In the genomic region with DNA sequence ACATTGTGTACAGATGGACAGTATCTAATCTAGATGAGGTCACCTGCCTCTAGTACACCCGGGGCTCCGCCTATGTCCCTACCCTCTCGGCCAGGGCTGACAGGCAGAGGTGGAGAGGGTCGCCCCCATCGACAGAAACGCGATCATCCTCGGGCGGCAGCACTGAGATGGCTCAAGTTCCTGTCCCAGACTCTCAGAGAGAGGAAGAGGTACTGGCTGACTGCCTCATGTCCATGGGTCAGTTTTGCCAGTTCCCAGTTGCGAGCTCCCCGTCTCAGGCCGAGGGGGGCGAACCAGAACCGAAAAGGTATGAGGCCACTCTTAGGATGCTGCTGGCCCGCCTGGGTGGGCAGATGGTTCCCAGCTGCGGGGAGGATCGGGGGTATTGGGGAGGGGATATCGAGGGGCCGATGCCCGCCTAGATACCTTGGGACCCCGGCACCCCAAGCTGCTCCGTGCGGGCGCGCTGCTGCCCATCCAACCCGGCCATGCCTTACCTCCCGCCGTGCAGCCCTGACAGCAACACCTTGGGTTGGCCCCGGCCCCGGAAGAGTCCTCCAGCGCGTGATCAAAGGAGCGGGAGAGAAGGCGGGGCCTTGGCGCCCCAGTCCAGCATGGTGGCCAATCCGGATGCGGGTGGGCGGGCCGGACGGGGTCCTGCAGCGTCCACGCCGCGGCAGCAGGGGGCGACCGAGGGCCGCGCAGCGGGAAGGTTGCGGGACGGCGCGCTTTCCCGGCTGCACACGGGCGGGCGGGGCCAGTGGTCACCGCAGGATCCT, we compare ENCODE assay signal across 8 mouse cellular contexts. TPM values are rescaled to one million over a fixed set of nuclear protein-coding genes. Genes with fewer than 3 reads are reported as not detected.
DNase-seq lines count a peak whose midpoint lies in the region; ATAC-seq and TF ChIP-seq lines count a peak whose summit lies in the region.

Gene AI413582, minus strand, starts transcription at position 594 of the 779 bp plus-strand sequence.

- ATAC-seq in intestine, postnatal 0 days = peak; percentile 93

- TF ChIP-seq CTCF in intestine, postnatal 0 days (IDR thresholded peaks at IDR 0.05; ENCODE audit: low read depth) = peak; percentile 100

- H3K9ac ChIP-seq in intestine, postnatal 0 days (ENCODE audit: low read depth, low read length) = peak within 1 kb of the TSS; percentile 51

- H3K27me3 ChIP-seq in intestine, postnatal 0 days (replicated peaks; ENCODE audit: control insufficient read depth, insufficient read depth, low read length) = no peaks in the 10 kb centered on the region
- peaks cover 3% of the 10 kb centered on the region; the same call in 1 of the 2 replicates for H3K27me3 ChIP-seq in midbrain, embryonic 10.5 days (ENCODE audit: low read depth, poor library complexity, severe bottlenecking)

- H3K9me3 ChIP-seq in intestine, postnatal 0 days (ENCODE audit: control insufficient read depth) = no peaks in the 10 kb centered on the region
- no peaks in the 10 kb centered on the region for H3K9me3 ChIP-seq in midbrain, embryonic 10.5 days (replicated peaks)

- DNase-seq in adrenal gland, postnatal 10 days = peak; percentile 99
- peak; percentile 99 for DNase-seq in embryo, embryonic 9.5 days (ENCODE audit: extremely low spot score)
- no peak for DNase-seq in gonadal fat pad, adult 2 months (ENCODE audit: low read depth)
- peak; percentile 97 to 98 for DNase-seq in left cerebral cortex, postnatal 36 days (ENCODE audit: low spot score in 2 of 2)
- peak; percentile 98 for DNase-seq in midbrain, embryonic 10.5 days (ENCODE audit: low spot score)
- peak; percentile 92 to 93 for DNase-seq in right cerebral cortex, postnatal 36 days (ENCODE audit: low spot score in 2 of 2)
- peak; percentile 95 for DNase-seq in urinary bladder, postnatal 4 days (ENCODE audit: low spot score in 2 of 2)

- H3K4me2 ChIP-seq in intestine, postnatal 0 days (replicated peaks; ENCODE audit: low read depth) = peak within 1 kb of the TSS; percentile 83

- intact Hi-C loops in left cerebral cortex, postnatal 36 days (cut with DNase I) = loop anchor here (2.0 kb wide), 2 partner anchors 57 to 69 kb away; partner anchors contain the start of genes Nudt3 and RPS10-NUDT3

- no peaks in the 10 kb centered on the region; the same call in 1 of the 2 replicates for H3K4me1 ChIP-seq in intestine, postnatal 0 days (replicated peaks; ENCODE audit: control insufficient read depth, insufficient read depth, low read length)
- peaks cover 54% of the 10 kb centered on the region for H3K4me1 ChIP-seq in midbrain, embryonic 10.5 days

- peak within 1 kb of the TSS; percentile 65 for H3K4me3 ChIP-seq in intestine, postnatal 0 days (ENCODE audit: low read depth, low read length)
- H3K4me3 ChIP-seq in midbrain, embryonic 10.5 days = peak within 1 kb of the TSS; percentile 75

- under 1% methylated on average over 58 of the region's 58 CpGs for WGBS in intestine, postnatal 0 days
- WGBS in midbrain, embryonic 10.5 days = under 1% methylated on average over 58 of the region's 58 CpGs

- peak within 1 kb of the TSS; percentile 60 for H3K27ac ChIP-seq in intestine, postnatal 0 days (ENCODE audit: low read depth, low read length)
- H3K27ac ChIP-seq in midbrain, embryonic 10.5 days (replicated peaks) = peak within 1 kb of the TSS; percentile 86

- H3K36me3 ChIP-seq in intestine, postnatal 0 days (ENCODE audit: control insufficient read depth, insufficient read depth) = no peaks in the 10 kb centered on the region; the same call in 1 of the 2 replicates
- H3K36me3 ChIP-seq in midbrain, embryonic 10.5 days = peaks cover 30% of the 10 kb centered on the region

RNA-seq across cellular contexts. Expression of gene AI413582, which starts in this region (rescaled TPM):
- 10 to 100 TPM; 10.8 to 15.5 TPM for total RNA-seq in adrenal gland, postnatal 10 days (2021)
- 32.6 and 44.6 TPM in 2 replicates for polyA plus RNA-seq in gonadal fat pad, adult 2 months (2012; rRNA removed)
- polyA plus RNA-seq in intestine, postnatal 0 days (2015; fragmentation: Nextera tagmentation; extraction: Ambion mirVana) = 80.3 and 83.0 TPM in 2 replicates
- total RNA-seq in left cerebral cortex, postnatal 36 days (2021) = 10 to 100 TPM; 85.5 to 94.2 TPM
- 16.4 and 19.2 TPM in 2 replicates for polyA plus RNA-seq in midbrain, embryonic 10.5 days (2016; fragmentation: Nextera tagmentation; extraction: Ambion mirVana)

Comparison
In these comparisons a context has a peak if more than half of its experiments do, and no peak if none do; other contexts are left out.
1. RNA of gene AI413582 (total RNA-seq): 85.5 to 94.2 TPM in left cerebral cortex, postnatal 36 days; 10.8 to 15.5 TPM in adrenal gland, postnatal 10 days; every median in the first group is over 4 times any median in the second.